Mouse (Mus musculus): Measurements from ENCODE around the gene Purb. TPM values are rescaled to one million over a fixed set of nuclear protein-coding genes. Genes with fewer than 3 reads are reported as not detected.

Gene Purb
- polyA plus RNA-seq (2014; fragmentation: Nextera tagmentation; extraction: Ambion mirVana): 28.8 and 29.2 TPM in 2 replicates

DNA sequence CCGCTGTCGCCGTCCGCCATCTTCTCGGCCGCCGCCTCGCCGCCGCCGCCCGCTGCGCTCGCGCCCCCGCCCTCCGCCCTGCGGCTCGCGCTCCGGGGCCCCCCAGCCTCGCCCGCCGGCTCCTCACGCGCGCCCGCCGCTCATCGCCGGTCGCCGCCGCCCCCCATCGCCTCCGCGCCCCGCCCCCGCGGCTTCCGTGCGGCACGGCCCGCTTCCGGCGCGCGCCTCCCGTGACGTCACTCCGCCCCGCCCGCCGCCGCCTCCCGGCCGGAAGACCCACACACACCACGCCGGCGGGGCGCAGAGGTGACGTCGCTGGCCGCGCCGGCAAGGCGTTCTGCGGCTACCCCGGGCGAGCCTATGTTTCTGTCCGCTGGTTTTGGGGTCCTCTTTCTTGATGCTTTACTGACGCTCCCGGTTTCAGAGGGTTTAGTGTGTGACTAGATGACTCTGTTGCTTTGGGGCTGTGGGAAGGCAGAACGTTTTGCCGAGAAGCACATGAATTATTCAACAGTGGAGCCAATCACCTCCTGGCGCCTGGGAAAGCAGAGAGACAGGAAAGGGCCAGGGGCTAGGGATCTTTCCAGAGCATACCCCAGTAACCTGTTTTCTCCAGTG is at the start of gene Purb:
Gene Purb (minus strand): TSS at position 51 of the 618 bp plus-strand sequence.
- peak within 1 kb of the TSS; percentile 97 for H3K4me3 ChIP-seq (ENCODE audit: low read depth, low read length)
- H3K36me3 ChIP-seq (ENCODE audit: control insufficient read depth, insufficient read depth, low read length): peaks cover 3% of the 10 kb centered on the region
- peak; percentile 95 for ATAC-seq (ENCODE audit: low read depth)
- H3K4me1 ChIP-seq (ENCODE audit: control insufficient read depth, insufficient read depth, low read length): peaks cover 29% of the 10 kb centered on the region
- H3K9me3 ChIP-seq (ENCODE audit: control insufficient read depth, low read length): no peaks in the 10 kb centered on the region
- no peaks in the 10 kb centered on the region for H3K27me3 ChIP-seq (replicated peaks; ENCODE audit: control insufficient read depth, insufficient read depth, low read length)
- WGBS: 1% methylated on average over 5 of the region's 76 CpGs
- H3K4me2 ChIP-seq (ENCODE audit: low read depth, low read length): peak within 1 kb of the TSS; percentile 90
- DNase-seq (ENCODE audit: low spot score): peak; percentile 94
- peak within 1 kb of the TSS; percentile 97 for H3K27ac ChIP-seq (replicated peaks; ENCODE audit: low read depth, low read length)
- H3K9ac ChIP-seq (ENCODE audit: low read depth, low read length): peak within 1 kb of the TSS; percentile 93

GRCm38 (mm10) chr11:6525241-6525640 is 49.5 kb upstream of the Purb start:
- WGBS: 97% methylated on average over 1 of the region's 1 CpGs
- H3K4me1 ChIP-seq (ENCODE audit: control insufficient read depth, insufficient read depth, low read length): peaks cover 6% of the 10 kb centered on the region; the same call in 1 of the 2 replicates
- no peak overlapping the region for H3K4me3 ChIP-seq (ENCODE audit: low read depth, low read length)
- H3K9me3 ChIP-seq (ENCODE audit: control insufficient read depth, low read length): no peaks in the 10 kb centered on the region
- H3K36me3 ChIP-seq (ENCODE audit: control insufficient read depth, insufficient read depth, low read length): peaks cover 33% of the 10 kb centered on the region
- no peak for ATAC-seq (ENCODE audit: low read depth)
- DNase-seq (ENCODE audit: low spot score): no peak
- H3K4me2 ChIP-seq (ENCODE audit: low read depth, low read length): no peak overlapping the region
- no peak overlapping the region for H3K9ac ChIP-seq (ENCODE audit: low read depth, low read length)
- H3K27ac ChIP-seq (replicated peaks; ENCODE audit: low read depth, low read length): no peak overlapping the region
- no peaks in the 10 kb centered on the region for H3K27me3 ChIP-seq (replicated peaks; ENCODE audit: control insufficient read depth, insufficient read depth, low read length)

DNA sequence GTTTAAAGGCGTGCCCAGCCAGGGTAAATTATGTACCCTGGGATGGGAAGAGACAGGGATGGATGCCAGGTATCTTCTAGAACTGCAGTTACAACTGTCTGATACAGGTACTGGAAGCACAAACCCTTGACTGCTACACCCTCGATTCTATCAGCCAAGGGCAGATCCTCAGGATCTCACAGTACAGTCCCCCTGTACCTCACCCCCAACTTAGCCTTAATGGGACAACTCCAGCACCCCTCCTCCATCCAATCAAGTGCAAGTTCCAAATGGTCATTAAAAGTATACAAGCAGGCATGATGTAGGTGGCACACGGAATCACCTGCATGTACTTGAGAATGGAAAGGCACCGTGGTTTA is 49.1 kb upstream of the Purb start:
- H3K27me3 ChIP-seq (replicated peaks; ENCODE audit: control insufficient read depth, insufficient read depth, low read length): no peaks in the 10 kb centered on the region
- H3K9me3 ChIP-seq (ENCODE audit: control insufficient read depth, low read length): no peaks in the 10 kb centered on the region
- peaks cover 6% of the 10 kb centered on the region; the same call in 1 of the 2 replicates for H3K4me1 ChIP-seq (ENCODE audit: control insufficient read depth, insufficient read depth, low read length)
- no peak overlapping the region for H3K9ac ChIP-seq (ENCODE audit: low read depth, low read length)
- no peak overlapping the region for H3K4me2 ChIP-seq (ENCODE audit: low read depth, low read length)
- no peak for DNase-seq (ENCODE audit: low spot score)
- ATAC-seq (ENCODE audit: low read depth): no peak
- no peak overlapping the region for H3K27ac ChIP-seq (replicated peaks; ENCODE audit: low read depth, low read length)
- 93% methylated on average over 4 of the region's 4 CpGs for WGBS
- no peak overlapping the region for H3K4me3 ChIP-seq (ENCODE audit: low read depth, low read length)
- H3K36me3 ChIP-seq (ENCODE audit: control insufficient read depth, insufficient read depth, low read length): peaks cover 33% of the 10 kb centered on the region

- Histone ChIP-seq H3K36me3 (ENCODE audit: control insufficient read depth, insufficient read depth, low read length) (peaks cover 33% of the 10 kb centered on the region), H3K4me1 (ENCODE audit: control insufficient read depth, insufficient read depth, low read length) (peaks cover 6% of the 10 kb centered on the region; the same call in 1 of the 2 replicates), H3K4me2 (ENCODE audit: low read depth, low read length) (no peak overlapping the region), H3K9me3 (ENCODE audit: control insufficient read depth, low read length) (no peaks in the 10 kb centered on the region), H3K27me3 (replicated peaks; ENCODE audit: control insufficient read depth, insufficient read depth, low read length) (no peaks in the 10 kb centered on the region), H3K9ac (ENCODE audit: low read depth, low read length) (no peak overlapping the region), H3K27ac (replicated peaks; ENCODE audit: low read depth, low read length) (no peak overlapping the region), H3K4me3 (ENCODE audit: low read depth, low read length) (no peak overlapping the region)
- ATAC-seq (ENCODE audit: low read depth) (no peak), DNase-seq (ENCODE audit: low spot score) (no peak)
- WGBS: 86% methylated on average over 8 of the region's 8 CpGs
Measured at GRCm38 (mm10) chr11:6524165-6524879, 48.6 kb upstream of the Purb start.

- no peaks in the 10 kb centered on the region for H3K9me3 ChIP-seq (ENCODE audit: control insufficient read depth, low read length)
- H3K36me3 ChIP-seq (ENCODE audit: control insufficient read depth, insufficient read depth, low read length): peaks cover 33% of the 10 kb centered on the region
- H3K4me1 ChIP-seq (ENCODE audit: control insufficient read depth, insufficient read depth, low read length): peaks cover 6% of the 10 kb centered on the region; the same call in 1 of the 2 replicates
- no peak overlapping the region for H3K4me3 ChIP-seq (ENCODE audit: low read depth, low read length)
- H3K27me3 ChIP-seq (replicated peaks; ENCODE audit: control insufficient read depth, insufficient read depth, low read length): no peaks in the 10 kb centered on the region
- ATAC-seq (ENCODE audit: low read depth) (no peak), DNase-seq (ENCODE audit: low spot score) (no peak)
- no peak overlapping the region for H3K27ac ChIP-seq (replicated peaks; ENCODE audit: low read depth, low read length)
- no peak overlapping the region for H3K4me2 ChIP-seq (ENCODE audit: low read depth, low read length)
- no peak overlapping the region for H3K9ac ChIP-seq (ENCODE audit: low read depth, low read length)
- 48% methylated on average over 1 of the region's 1 CpGs for WGBS
Measured at GRCm38 (mm10) chr11:6523662-6524088, 48.0 kb upstream of the Purb start.

DNA sequence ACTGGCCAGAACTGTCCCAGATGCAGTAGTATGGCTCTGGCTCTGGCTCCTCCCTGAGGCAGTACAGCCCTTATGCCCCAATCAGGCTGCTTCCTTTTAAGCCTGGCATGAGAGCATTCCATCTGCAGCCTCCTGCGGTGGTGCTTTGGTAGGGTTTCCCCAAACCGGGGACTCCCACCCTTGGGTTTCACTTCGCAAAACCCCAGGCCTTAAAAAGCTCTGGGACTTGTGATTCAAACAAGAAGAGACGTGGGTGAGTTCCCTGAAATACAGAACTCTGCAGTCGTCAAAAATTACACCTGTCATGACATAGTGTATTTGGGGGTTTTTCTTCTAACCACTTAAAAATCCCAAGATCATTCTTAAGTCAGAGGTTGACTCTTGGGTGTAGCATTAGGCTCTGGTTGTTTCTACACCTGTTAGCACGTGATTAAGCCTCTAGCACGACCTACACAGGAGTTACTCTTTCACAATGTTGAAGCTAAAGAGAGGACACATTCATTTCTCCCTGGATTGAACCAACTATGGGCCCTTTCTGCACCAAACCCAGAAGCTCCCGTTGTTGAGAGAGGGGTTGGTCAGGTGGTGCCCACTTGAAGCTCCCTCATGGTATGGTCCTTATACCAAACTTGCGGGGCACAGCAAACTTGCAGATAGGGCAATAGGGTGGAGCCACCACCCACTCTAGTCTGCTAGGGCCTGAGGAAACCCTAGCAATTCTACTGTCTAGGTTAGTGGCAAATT is 47.2 kb upstream of the Purb start:
- ATAC-seq (ENCODE audit: low read depth) (no peak), DNase-seq (ENCODE audit: low spot score) (no peak)
- Histone ChIP-seq H3K9me3 (ENCODE audit: control insufficient read depth, low read length) (no peaks in the 10 kb centered on the region), H3K4me3 (ENCODE audit: low read depth, low read length) (no peak overlapping the region), H3K9ac (ENCODE audit: low read depth, low read length) (no peak overlapping the region), H3K27ac (replicated peaks; ENCODE audit: low read depth, low read length) (no peak overlapping the region), H3K4me2 (ENCODE audit: low read depth, low read length) (no peak overlapping the region), H3K4me1 (ENCODE audit: control insufficient read depth, insufficient read depth, low read length) (peaks cover 6% of the 10 kb centered on the region; the same call in 1 of the 2 replicates), H3K36me3 (ENCODE audit: control insufficient read depth, insufficient read depth, low read length) (peaks cover 33% of the 10 kb centered on the region), H3K27me3 (replicated peaks; ENCODE audit: control insufficient read depth, insufficient read depth, low read length) (no peaks in the 10 kb centered on the region)
- WGBS: 72% methylated on average over 9 of the region's 9 CpGs

- Histone ChIP-seq H3K9ac (ENCODE audit: low read depth, low read length) (no peak within 1 kb of the TSS), H3K4me3 (ENCODE audit: low read depth, low read length) (no peak within 1 kb of the TSS), H3K27ac (replicated peaks; ENCODE audit: low read depth, low read length) (no peak within 1 kb of the TSS), H3K4me1 (ENCODE audit: control insufficient read depth, insufficient read depth, low read length) (no peaks in the 10 kb centered on the region), H3K4me2 (ENCODE audit: low read depth, low read length) (no peak within 1 kb of the TSS), H3K9me3 (ENCODE audit: control insufficient read depth, low read length) (no peaks in the 10 kb centered on the region), H3K27me3 (replicated peaks; ENCODE audit: control insufficient read depth, insufficient read depth, low read length) (no peaks in the 10 kb centered on the region), H3K36me3 (ENCODE audit: control insufficient read depth, insufficient read depth, low read length) (peaks cover 22% of the 10 kb centered on the region)
- 65% methylated on average over 7 of the region's 7 CpGs for WGBS
- ATAC-seq (ENCODE audit: low read depth) (no peak), DNase-seq (ENCODE audit: low spot score) (no peak)
Measured at GRCm38 (mm10) chr11:6520507-6521173, 44.9 kb upstream of the Purb start, which contains the start of gene Myo1g. Gene Myo1g (minus strand): TSS chr11:6520965.

GRCm38 (mm10) chr11:6519491-6520033 is 43.8 kb upstream of the Purb start:
- Histone ChIP-seq H3K27me3 (replicated peaks; ENCODE audit: control insufficient read depth, insufficient read depth, low read length) (no peaks in the 10 kb centered on the region), H3K36me3 (ENCODE audit: control insufficient read depth, insufficient read depth, low read length) (peaks cover 11% of the 10 kb centered on the region), H3K9ac (ENCODE audit: low read depth, low read length) (no peak overlapping the region), H3K4me2 (ENCODE audit: low read depth, low read length) (no peak overlapping the region), H3K4me1 (ENCODE audit: control insufficient read depth, insufficient read depth, low read length) (no peaks in the 10 kb centered on the region), H3K27ac (replicated peaks; ENCODE audit: low read depth, low read length) (no peak overlapping the region), H3K9me3 (ENCODE audit: control insufficient read depth, low read length) (no peaks in the 10 kb centered on the region), H3K4me3 (ENCODE audit: low read depth, low read length) (no peak overlapping the region)
- DNase-seq (ENCODE audit: low spot score): no peak
- ATAC-seq (ENCODE audit: low read depth): no peak
- 70% methylated on average over 11 of the region's 11 CpGs for WGBS
